28 mouse cellular contexts compared by ENCODE assay signal in genomic region chr11:32817566-32817965, GRCm38 (mm10). TPM values are rescaled to one million over a fixed set of nuclear protein-coding genes. Genes with fewer than 3 reads are reported as not detected.
"Had no signal": no experiment of that assay in that cellular context is flagged by ENCODE, and none has a peak within 500 bp of the region (broad histone marks: within the 10 kb centered on the region; RNA-seq: fewer than 3 reads in every experiment).

No protein-coding gene starts in this region.

- H3K4me3 ChIP-seq: kidney, embryonic 15.5 days; liver, embryonic 13.5 days; midbrain, embryonic 12.5 days; midbrain, embryonic 15.5 days; neural tube, embryonic 12.5 days; neural tube, embryonic 15.5 days had no signal

- H3K27me3 ChIP-seq: kidney, embryonic 15.5 days; liver, embryonic 13.5 days; midbrain, embryonic 12.5 days; midbrain, embryonic 15.5 days; neural tube, embryonic 12.5 days; neural tube, embryonic 15.5 days had no signal

- H3K4me2 ChIP-seq: kidney, embryonic 15.5 days; liver, embryonic 13.5 days; midbrain, embryonic 12.5 days; midbrain, embryonic 15.5 days; neural tube, embryonic 12.5 days; neural tube, embryonic 15.5 days had no signal

- H3K4me1 ChIP-seq: kidney, embryonic 15.5 days; liver, embryonic 13.5 days; midbrain, embryonic 12.5 days; midbrain, embryonic 15.5 days; neural tube, embryonic 12.5 days; neural tube, embryonic 15.5 days had no signal

- H3K9ac ChIP-seq: kidney, embryonic 15.5 days; liver, embryonic 13.5 days; midbrain, embryonic 12.5 days; midbrain, embryonic 15.5 days; neural tube, embryonic 12.5 days; neural tube, embryonic 15.5 days had no signal

- H3K27ac ChIP-seq: hindbrain, postnatal 0 days; kidney, embryonic 15.5 days; liver, embryonic 13.5 days; midbrain, embryonic 12.5 days; midbrain, embryonic 15.5 days; neural tube, embryonic 12.5 days; neural tube, embryonic 15.5 days had no signal

- DNase-seq: kidney, adult 2 months; kidney, postnatal 10 days; kidney, postnatal 4 days; liver, embryonic 13.5 days; lung, adult 2 months; lung, postnatal 14 days; lung, postnatal 4 days; right cerebral cortex, adult 18-20 months; right cerebral cortex, postnatal 14 days; right cerebral cortex, postnatal 4 days; thymus, postnatal 25 days had no signal

- H3K9me3 ChIP-seq: kidney, embryonic 15.5 days; liver, embryonic 13.5 days; midbrain, embryonic 12.5 days; midbrain, embryonic 15.5 days; neural tube, embryonic 12.5 days; neural tube, embryonic 15.5 days had no signal

- ATAC-seq: hindbrain, postnatal 0 days; inflammation-experienced regulatory T-cells, adult 6 months; midbrain, embryonic 15.5 days had no signal

- H3K36me3 ChIP-seq: kidney, embryonic 15.5 days; liver, embryonic 13.5 days; midbrain, embryonic 12.5 days; midbrain, embryonic 15.5 days; neural tube, embryonic 12.5 days; neural tube, embryonic 15.5 days had no signal

RNA-seq across cellular contexts. Expression of gene Smim23, which starts 6.8 kb away (rescaled TPM):
- total RNA-seq: hindbrain, postnatal 0 days; layer of hippocampus, postnatal 25 days; left cerebral cortex, adult 18-20 months; left cerebral cortex, postnatal 36 days; liver, adult 2 months; megakaryocyte progenitor cell, adult 5-6 weeks had no signal
- polyA plus RNA-seq: hindbrain, postnatal 0 days; inflammation-experienced regulatory T-cells, adult 6 months; kidney, adult 2 months; kidney, embryonic 15.5 days; limb, embryonic 11.5 days; limb, embryonic 14.5 days; liver, adult 2 months; liver, embryonic 13.5 days; liver, embryonic 16.5 days; lung, adult 2 months; lung, embryonic 16.5 days; midbrain, embryonic 12.5 days; midbrain, embryonic 15.5 days; neural tube, embryonic 12.5 days; neural tube, embryonic 15.5 days; thymus, postnatal 0 days had no signal
